Mouse (Mus musculus) cortical plate, adult 2 months (tissue): ENCODE results near the gene Bcr. TPM values are rescaled to one million over a fixed set of nuclear protein-coding genes. Genes with fewer than 3 reads are reported as not detected.
A peak's percentile ranks its signal among the peaks of the same experiment; 100 is the strongest.

ENCODE experiments used
- H3K27ac ChIP-seq: fragments of 200-500 bp; 2 replicates; pipeline ENCODE4 v1.5.1; 2012; ENCODE audit warnings: low read length, control low read depth, inconsistent platforms; ENCODE audit not compliant: insufficient read depth
- H3K4me1 ChIP-seq: fragments of 200-500 bp; 2 replicates; pipeline ENCODE4 v1.6.1; 2011; ENCODE audit warnings: low read length; ENCODE audit not compliant: control insufficient read depth, insufficient read depth
- H3K4me3 ChIP-seq: fragments of 200-500 bp; 2 replicates; pipeline ENCODE4 v1.5.1; 2011; ENCODE audit warnings: mild to moderate bottlenecking, low read length, control low read depth; ENCODE audit not compliant: insufficient read depth
- CTCF ChIP-seq: fragments of 200-500 bp; IDR thresholded peaks from 2 replicates; pipeline ENCODE4 v1.5.1; 2011; ENCODE audit warnings: mild to moderate bottlenecking, control low read depth, low read length; ENCODE audit not compliant: insufficient read depth; ENCODE audit errors: extremely low read depth
- POLR2A ChIP-seq: fragments of 200-500 bp; IDR thresholded peaks from 2 replicates; pipeline ENCODE4 v1.6.1; 2011; ENCODE audit warnings: mild to moderate bottlenecking, low read length, control low read depth; ENCODE audit not compliant: insufficient read depth; ENCODE audit errors: extremely low read depth
- polyA plus RNA-seq: library from polyadenylated mRNA; depleted of rRNA; stranded (reverse); fragments of >200 nt; gene quantifications from 2 replicates; pipeline ENCODE4 v1.2.3, GENCODE M21; 2012

The Bcr gene
- polyA plus RNA-seq, 1 experiment: 78.1 TPM

DNA sequence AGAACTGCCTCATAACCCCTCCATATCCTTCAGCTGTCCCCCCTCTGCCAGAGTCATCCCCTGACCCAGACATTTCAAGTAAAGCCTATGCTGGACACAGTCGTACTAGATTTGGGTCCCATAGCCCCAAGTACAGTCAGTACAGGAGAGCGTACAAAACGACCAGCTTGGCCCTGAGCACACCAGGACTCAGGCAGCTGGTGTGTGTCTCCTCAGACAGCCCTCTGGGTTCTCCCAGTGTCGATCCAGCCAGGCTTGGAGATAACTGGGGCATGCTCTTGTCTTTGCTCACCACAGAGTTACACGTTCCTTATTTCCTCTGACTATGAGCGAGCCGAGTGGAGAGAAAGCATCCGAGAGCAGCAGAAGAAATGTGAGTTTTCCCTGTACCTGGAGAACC lies 97.3 kb downstream of the Bcr start:
- TF ChIP-seq POLR2A: no peak
- TF ChIP-seq CTCF: no peak
- Histone ChIP-seq H3K4me3 (no peak overlapping the region), H3K27ac (no peak overlapping the region), H3K4me1 (no peaks in the 10 kb centered on the region)

DNA sequence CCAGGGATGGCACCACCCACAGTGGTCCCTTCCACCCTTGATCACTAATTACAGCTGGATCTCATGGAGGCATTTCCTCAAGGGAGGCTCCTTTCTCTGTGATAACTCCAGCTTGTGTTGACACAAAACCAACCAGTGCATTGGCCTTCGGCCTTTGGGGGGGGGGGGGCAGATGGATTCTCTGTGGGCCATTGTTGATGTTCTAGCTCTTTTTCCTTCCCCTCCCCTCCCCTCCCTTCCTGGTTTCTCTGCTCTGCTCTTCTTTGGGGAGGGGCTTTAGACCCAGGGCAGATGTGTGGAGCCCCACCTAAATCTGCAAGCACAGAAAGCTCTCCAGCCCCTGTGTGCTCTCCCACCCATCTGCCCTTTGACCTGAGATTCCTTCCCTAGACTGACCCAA lies 98.0 kb downstream of the Bcr start:
- Histone ChIP-seq H3K27ac (no peak overlapping the region), H3K4me3 (no peak overlapping the region), H3K4me1 (no peaks in the 10 kb centered on the region)
- TF ChIP-seq CTCF (no peak), POLR2A (no peak)

DNA sequence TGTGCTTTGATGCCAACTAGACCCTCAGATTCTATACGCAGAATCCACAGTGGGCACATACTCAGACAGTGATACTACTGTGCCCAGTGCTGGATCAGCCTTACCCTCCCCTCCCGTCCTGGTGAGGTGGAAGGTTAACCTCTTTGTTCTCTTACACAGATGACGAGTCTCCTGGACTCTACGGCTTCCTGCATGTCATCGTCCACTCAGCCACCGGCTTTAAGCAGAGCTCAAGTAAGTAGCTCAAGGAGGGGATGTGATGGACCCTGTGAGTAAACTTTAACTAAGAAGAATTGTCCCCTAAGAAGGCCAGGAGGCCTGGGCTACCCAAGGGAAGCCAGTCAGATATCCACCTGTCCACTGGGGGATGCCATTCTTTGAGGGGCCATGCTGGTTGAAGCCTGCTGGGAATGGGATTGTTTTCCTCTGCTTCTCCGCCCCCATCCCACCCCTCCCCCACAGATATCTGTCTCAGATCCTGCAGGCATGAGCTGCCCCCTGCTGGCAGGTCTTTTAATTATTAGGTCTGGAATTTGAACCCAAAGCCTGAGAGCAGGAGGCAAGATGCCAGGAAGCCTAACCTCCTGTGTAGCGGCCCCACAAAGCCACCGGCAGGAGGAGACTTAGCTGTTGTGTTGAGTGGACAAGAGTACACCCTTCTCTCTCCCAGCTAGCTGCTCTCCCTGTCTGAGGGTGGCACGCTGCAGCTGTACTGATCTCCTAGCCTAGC lies 99.9 kb downstream of the Bcr start:
- Histone ChIP-seq H3K4me1 (no peaks in the 10 kb centered on the region), H3K4me3 (no peak overlapping the region), H3K27ac (no peak overlapping the region)
- TF ChIP-seq CTCF (peak; percentile 33; the same call in 1 of the 2 replicates), POLR2A (no peak)

DNA sequence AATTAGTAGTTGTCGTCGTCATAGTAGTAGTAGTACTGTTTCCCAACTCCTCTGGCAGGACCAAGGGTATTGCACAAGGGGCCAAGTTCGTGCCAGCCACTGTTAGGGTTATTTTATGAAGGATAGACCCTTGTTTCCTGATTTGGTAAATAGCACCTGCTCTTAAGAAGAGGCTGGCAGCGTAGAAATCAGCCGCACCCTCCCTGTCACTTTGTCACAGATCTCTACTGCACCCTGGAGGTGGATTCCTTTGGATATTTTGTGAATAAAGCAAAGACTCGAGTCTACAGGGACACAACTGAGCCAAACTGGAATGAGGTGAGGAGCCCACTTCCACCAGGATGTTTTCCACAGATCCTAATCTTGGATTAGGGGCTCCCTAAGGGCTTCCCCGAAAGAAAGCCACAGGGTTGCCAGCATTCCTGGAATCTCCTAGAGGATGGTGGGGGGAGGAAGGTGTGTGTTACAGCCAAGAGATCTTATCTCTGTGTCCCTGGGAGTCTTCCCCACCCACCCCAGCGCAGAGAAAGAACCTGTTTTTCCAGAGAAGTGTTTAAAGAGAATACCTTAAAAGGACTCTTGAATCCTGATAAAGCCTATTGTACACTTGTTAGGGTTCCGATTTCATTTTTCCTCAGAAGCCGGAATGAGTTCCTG lies 105.6 kb downstream of the Bcr start:
- no peak overlapping the region for H3K27ac ChIP-seq
- peaks cover 7% of the 10 kb centered on the region for H3K4me1 ChIP-seq
- no peak for TF ChIP-seq POLR2A
- no peak for TF ChIP-seq CTCF
- no peak overlapping the region for H3K4me3 ChIP-seq

DNA sequence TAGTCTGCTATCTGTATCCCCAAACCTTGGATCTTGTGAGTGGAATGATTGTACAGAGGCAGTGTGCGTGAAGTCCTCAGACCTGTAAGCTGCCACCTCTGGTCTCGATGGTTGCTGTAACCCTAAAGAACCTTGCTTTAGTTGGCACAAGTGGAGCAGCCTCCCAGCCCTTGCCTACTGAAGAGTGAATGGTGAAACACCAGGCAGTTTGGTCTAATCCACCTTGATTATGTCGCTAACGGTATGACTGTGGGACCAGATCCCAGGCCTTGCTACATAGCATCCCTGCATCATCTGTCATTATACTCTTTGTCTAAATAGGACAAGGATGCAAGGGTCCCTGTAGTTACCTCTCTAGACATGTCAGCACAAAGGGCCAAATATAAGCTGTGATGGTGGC lies 106.2 kb downstream of the Bcr start:
- Histone ChIP-seq H3K4me1 (peaks cover 7% of the 10 kb centered on the region), H3K4me3 (no peak overlapping the region), H3K27ac (no peak overlapping the region)
- TF ChIP-seq CTCF (no peak), POLR2A (no peak)

DNA sequence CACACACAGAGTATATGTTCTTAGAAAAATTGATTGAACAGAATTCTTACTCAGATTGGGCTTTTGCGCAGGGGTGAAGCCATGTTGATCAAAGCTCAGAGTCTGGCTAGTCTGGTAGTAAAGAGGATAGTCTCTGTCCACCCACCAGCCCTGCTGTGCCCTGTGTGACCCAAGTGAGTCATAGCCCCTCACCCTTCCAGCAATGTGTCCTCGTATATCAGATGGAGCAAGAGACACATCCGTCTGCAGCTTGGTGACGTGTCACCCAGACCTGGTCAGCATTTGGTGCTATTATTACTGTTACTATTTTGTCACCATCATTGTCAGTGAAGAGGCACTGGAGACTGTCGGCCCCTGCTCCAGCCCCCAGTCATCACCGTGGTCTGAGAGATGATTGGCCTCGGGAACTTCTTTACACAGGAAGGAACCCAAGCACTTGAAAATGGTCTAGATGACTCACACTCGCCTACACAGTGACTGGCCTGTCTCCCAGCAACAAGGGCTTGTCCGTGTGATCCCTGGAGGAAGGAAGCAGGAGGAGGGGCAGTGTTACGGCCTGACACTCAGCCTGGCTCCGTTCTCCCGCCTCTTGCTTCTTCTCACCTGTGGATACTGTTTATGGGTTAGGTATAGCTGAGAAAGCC lies 109.9 kb downstream of the Bcr start:
- TF ChIP-seq CTCF: no peak
- TF ChIP-seq POLR2A: no peak
- H3K4me3 ChIP-seq: no peak overlapping the region
- no peak overlapping the region for H3K27ac ChIP-seq
- peaks cover 7% of the 10 kb centered on the region for H3K4me1 ChIP-seq

DNA sequence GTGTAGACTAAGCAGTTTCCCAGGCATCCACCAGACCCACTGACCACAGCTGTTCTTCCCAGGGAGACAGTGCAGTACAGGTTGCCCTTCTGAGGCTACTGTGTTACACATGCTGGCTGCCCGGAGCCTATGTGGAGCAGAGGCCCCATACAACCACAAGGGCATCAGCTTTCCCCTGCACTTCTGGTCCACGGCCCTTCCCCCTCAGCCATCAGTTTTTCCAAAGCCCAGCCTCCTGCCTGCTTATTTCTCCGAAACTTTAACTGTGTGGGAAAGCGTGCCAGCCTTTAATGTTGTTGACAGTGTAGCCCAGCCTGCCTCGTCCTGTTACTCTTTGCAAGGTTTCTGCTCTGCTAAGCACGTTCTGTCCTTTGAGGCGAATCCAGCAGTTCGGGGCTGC lies 112.7 kb downstream of the Bcr start:
- Histone ChIP-seq H3K4me3 (no peak overlapping the region), H3K27ac (no peak overlapping the region), H3K4me1 (peaks cover 7% of the 10 kb centered on the region)
- TF ChIP-seq POLR2A (no peak), CTCF (no peak)

DNA sequence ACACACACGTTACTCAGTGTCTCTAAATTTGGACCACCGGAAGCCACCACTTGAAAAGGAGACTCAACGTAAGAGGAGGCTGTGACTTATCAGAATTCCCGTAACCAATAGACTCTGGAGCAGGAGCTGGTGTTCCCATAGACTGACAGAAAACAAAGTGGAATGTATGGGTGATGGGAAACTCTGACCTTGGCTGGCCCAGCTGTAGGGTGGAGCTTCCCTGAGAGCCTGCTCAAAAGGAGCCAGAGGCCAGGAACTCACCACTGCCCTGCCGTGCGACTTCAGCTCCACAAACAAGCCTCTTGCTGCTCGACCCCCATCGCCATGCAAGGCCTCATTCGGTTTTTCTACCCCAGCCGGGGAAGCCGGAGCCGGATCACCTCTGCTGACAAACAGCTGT lies 113.3 kb downstream of the Bcr start:
- peaks cover 7% of the 10 kb centered on the region for H3K4me1 ChIP-seq
- H3K27ac ChIP-seq: peak overlapping the region; percentile 37; the same call in 1 of the 2 replicates
- no peak for TF ChIP-seq CTCF
- TF ChIP-seq POLR2A: no peak
- no peak overlapping the region for H3K4me3 ChIP-seq

DNA sequence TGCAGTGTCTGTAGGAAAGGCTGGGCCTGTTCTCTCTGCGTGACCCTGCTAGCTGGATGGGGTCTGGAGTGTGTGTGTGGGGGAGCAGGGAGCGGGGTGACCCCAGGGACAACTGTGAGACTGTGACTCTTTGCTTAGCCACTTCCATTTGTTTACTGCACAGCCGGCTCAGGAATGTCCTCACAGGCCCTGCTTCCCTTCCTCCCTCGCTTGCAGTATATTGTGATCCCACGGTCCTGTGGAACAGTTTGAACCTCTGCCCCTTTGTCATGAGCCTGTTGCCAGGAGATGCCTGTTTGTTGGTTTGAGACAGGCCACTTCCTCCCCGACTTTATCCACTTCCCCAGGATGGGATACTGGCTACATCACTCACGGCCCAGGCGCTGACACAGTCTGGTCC lies 116.1 kb downstream of the Bcr start:
- TF ChIP-seq CTCF: no peak
- TF ChIP-seq POLR2A: no peak
- H3K27ac ChIP-seq: no peak overlapping the region
- no peaks in the 10 kb centered on the region for H3K4me1 ChIP-seq
- H3K4me3 ChIP-seq: no peak overlapping the region

DNA sequence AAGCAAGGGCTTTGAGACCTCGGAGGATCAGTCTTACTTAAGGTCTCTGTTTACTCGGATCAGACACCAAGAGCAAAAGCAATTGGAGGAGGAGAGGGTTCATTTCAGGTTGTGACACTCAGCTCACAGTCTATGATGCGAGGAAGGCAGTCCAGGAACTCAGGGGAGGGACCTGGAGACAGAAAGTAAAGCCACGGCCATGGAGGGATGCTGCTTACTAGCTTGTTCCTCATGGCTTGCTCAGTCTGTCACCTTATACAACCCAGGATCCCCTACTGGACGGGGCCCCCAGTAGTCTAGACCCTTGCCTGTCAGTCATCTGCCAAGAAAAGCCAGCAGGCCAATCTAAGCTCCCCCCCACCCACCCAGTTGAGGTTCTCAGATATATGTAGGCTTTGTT lies 118.5 kb downstream of the Bcr start:
- no peak for TF ChIP-seq POLR2A
- TF ChIP-seq CTCF: no peak
- H3K4me3 ChIP-seq: no peak overlapping the region
- no peak overlapping the region for H3K27ac ChIP-seq
- H3K4me1 ChIP-seq: no peaks in the 10 kb centered on the region
